Mouse (Mus musculus): ENCODE data around the gene Dgki.

GRCm38 (mm10) chr6:37055634-37056033, 244.3 kb downstream of the Dgki start:
- TF ChIP-seq CTCF (IDR thresholded peaks at IDR 0.05; ENCODE audit: control insufficient read depth, insufficient read depth, insufficient read length) (no peak), MYOG (IDR thresholded peaks at IDR 0.05; ENCODE audit: control insufficient read depth, extremely low read depth, insufficient read length) (no peak), MAX (IDR thresholded peaks at IDR 0.05) (no peak), USF1 (IDR thresholded peaks at IDR 0.05; ENCODE audit: low read depth) (no peak), CEBPB (IDR thresholded peaks at IDR 0.05; ENCODE audit: low read depth) (no peak), MYOD1 (IDR thresholded peaks at IDR 0.05; ENCODE audit: control insufficient read depth, insufficient read length, low read depth) (no peak), FOSL1 (IDR thresholded peaks at IDR 0.05; ENCODE audit: insufficient read depth, low read length, poor library complexity, severe bottlenecking) (no peak)
